Mouse (Mus musculus): ENCODE measurements around the gene Mcoln2.
"Not testable (repeated sequence)": the region's sequence is repeated elsewhere in the genome, so short reads cannot be mapped to it uniquely, and the experiment has no call there.

Gene Mcoln2

GRCm38 (mm10) chr3:146184992-146185657 lies 35.5 kb downstream of the Mcoln2 start:
- DNase-seq (ENCODE audit: low spot score in 2 of 2): peak in 1 of 2 experiments; percentile 66

DNA sequence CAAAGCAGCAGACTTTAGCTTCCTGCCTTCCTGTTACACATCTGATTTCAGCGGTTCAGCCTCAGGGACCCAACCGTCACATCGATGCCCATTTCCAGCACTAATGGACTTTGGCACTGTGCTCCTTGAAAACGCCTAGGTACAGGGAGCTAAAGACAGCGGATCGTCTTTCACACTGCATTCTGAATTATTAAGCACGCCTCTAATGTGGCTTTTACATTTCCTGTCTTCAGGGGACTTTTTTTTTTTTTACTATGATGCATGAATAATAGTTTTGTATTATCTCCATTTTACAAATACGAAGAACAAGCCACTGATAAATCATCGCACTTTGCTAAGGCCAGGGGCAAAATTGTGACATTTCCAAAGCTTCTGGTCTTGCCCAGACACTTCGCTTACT lies 36.4 kb downstream of the Mcoln2 start:
- DNase-seq (ENCODE audit: low spot score in 2 of 2): no peak

DNA sequence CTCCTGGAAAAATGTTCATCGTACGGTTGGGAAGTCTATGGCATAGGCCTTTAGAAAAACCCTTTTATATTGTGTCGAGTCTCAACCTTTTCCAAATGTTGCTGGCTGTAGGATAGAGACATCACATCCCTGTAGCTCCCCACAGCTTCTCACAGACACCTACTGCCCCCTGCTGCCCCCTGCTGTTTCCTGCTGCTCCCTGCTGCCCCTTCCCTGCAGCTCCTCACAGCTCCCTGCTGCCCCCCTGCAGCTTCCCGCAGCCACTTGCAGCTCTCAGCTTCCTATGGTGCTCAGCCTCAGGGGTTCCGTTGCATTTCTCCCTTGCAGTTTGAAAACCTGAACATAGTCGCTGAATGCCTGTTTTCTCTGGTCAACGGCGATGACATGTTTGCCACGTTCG lies 40.3 kb downstream of the Mcoln2 start:
- no peak for DNase-seq (ENCODE audit: low spot score in 2 of 2)

DNA sequence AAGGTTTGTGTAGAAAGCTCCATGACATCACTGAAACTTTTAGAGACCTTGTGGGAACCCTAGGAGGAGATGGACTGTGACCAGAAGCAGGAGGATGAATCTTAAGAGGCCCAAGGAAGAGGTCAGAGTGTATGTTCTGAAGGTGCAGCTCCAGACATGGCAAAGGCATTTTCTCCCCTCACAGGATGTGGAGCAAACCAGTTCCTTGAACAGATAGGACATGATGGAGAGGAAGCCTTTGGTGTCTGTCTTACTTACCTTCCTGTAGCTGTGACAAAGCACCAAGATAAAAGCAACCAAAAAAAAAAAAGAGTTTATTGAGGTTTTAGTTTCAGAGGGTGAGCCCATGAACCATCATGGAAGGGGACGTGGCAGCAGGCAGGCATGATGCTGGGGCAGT lies 42.9 kb downstream of the Mcoln2 start:
- DNase-seq (ENCODE audit: low spot score in 2 of 2): no peak

DNA sequence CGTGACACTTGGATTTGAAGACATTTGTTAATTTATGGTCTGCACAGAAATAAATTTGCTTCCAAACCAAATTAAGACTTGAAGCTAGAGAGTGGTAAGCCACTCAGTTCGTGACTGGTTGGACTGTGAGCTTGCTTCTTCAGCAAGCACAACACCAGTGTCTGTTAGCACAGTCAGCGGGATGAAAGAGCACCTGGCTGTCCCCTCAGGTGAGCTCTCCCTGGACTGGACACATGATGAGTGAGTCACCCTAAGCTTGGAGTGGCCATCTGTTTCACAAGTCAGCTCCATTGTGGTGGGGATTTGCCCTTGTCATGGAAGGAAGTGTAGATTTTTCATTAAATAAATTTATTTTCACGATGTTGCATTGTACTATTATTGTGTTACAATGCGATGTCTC lies 45.5 kb downstream of the Mcoln2 start:
- no peak for DNase-seq (ENCODE audit: low spot score in 2 of 2)

GRCm38 (mm10) chr3:146196301-146196700 lies 46.7 kb downstream of the Mcoln2 start:
- no peak for DNase-seq (ENCODE audit: low spot score in 2 of 2)

DNA sequence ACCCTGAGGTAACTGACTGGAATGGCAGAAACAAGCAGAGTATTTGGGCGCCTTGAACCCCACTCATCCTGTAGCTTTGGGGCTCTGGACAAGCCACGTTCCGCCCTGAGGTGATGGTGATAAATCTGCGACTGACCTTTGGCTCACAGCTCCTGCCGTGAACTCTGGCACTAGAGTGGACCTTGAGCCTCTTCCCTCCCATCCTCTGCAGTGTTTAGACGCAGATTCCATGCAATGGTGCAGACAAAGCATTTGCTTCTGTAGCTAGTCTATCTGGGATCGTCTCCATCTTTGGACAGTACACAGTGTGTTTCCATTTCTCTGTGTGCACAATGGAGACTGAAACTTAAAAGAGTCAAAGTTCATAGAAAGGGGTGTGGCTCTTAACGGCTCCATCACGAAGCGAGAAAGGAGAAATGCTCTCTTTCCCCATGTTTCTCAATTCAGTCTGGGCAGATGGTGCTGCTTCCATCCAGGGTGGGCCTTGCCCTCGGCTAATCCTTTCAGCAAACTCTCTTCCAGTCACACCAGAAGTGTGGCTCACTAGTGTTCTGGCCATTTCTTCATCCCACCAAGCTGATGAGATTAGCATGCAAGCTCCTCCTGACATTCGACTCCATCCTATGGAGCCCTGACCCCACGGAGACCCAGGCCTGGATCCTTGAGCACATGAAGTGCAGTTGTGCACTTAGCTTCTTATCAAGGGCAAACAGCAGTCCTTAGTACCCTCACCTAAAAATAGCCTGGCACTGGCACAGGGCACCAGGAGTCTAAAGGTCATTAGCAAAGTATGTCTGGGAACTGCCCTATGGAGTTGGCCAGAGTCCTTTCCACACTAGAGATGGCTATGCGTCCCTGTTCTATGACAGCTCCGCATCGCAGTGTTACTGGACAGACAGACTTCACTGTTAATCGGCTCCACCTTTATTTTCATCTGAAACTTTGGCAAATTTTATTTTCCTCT lies 47.4 kb downstream of the Mcoln2 start:
- no peak for DNase-seq (ENCODE audit: low spot score in 2 of 2)

- no peak for DNase-seq (ENCODE audit: low spot score in 2 of 2)
Observed at GRCm38 (mm10) chr3:146197785-146198184, 48.2 kb downstream of the Mcoln2 start.

GRCm38 (mm10) chr3:146198803-146199481 lies 49.3 kb downstream of the Mcoln2 start:
- DNase-seq (ENCODE audit: low spot score in 2 of 2): no peak

GRCm38 (mm10) chr3:146199486-146199885 lies 49.9 kb downstream of the Mcoln2 start:
- no peak for DNase-seq (ENCODE audit: low spot score in 2 of 2)

GRCm38 (mm10) chr3:146204375-146204774 lies 54.7 kb downstream of the Mcoln2 start:
- no peak for DNase-seq (ENCODE audit: low spot score in 2 of 2)

GRCm38 (mm10) chr3:146205305-146205704 lies 55.7 kb downstream of the Mcoln2 start:
- DNase-seq (ENCODE audit: low spot score in 2 of 2): no peak

GRCm38 (mm10) chr3:146206635-146207034 lies 57.0 kb downstream of the Mcoln2 start:
- no peak for DNase-seq (ENCODE audit: low spot score in 2 of 2)

DNA sequence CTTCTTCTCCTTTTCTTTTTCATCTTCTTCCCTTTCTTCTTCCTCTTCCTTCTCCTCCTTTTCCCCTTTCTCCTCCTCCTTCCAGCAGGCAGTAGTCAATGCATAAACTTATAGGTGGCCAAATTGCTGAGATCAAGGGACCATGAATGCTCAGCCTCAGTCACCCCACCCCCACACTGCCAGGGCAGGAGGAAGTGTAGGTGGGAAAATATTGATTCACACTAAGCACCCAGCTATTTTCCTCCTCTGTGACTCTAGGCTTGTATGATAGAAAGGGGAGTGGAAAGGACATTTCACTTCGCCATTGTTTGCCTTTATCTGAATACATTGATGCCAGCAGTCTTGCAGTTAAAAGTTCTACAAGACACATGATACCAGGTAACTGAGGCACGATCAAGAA lies 57.8 kb downstream of the Mcoln2 start:
- DNase-seq (ENCODE audit: low spot score in 2 of 2): no peak

GRCm38 (mm10) chr3:146209759-146210158 lies 60.1 kb downstream of the Mcoln2 start:
- not testable (repeated sequence) for DNase-seq (ENCODE audit: low spot score in 2 of 2)

GRCm38 (mm10) chr3:146211141-146211747 lies 61.6 kb downstream of the Mcoln2 start:
- DNase-seq (ENCODE audit: low spot score in 2 of 2): no peak

DNA sequence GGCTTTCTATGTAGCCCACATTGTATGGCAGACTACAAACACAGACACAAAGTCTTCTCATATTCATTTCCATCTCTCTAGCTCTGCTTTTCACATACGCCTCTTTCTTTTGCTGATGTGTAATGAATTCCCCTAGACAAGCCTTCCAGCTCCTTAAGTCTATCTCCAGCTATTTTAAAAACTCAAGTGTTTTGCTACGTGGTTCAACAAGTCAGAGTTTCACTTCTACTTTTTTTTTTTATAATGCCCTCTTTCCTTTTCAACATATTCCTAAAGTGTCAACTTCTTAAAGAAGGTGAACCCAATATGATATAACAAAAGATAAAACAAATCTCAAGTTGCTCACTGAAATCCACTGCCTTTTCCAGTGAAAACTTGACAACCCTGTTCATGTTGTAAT lies 62.3 kb downstream of the Mcoln2 start:
- DNase-seq (ENCODE audit: low spot score in 2 of 2): no peak

GRCm38 (mm10) chr3:146213336-146213735 lies 63.7 kb downstream of the Mcoln2 start:
- no peak for DNase-seq (ENCODE audit: low spot score in 2 of 2)

DNA sequence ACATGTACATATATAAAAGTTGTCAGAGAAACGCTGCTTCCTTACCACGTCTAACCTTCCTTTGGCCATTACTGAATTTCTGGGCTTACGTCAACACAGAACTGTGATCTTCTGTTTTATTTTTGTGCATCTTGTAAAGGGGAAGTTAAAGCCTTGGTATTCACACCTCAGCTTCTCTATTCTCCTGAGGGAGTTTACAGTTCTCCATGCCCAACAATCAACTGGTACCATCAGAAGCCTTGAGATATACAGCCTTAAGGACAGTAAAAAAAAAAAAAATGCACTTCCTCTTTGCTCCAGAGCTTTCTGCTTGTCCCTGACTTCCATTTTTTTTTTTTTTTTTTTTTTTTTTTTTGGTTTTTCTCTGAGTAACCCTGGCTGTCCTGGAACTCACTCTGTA lies 66.9 kb downstream of the Mcoln2 start:
- no peak for DNase-seq (ENCODE audit: low spot score in 2 of 2)

DNA sequence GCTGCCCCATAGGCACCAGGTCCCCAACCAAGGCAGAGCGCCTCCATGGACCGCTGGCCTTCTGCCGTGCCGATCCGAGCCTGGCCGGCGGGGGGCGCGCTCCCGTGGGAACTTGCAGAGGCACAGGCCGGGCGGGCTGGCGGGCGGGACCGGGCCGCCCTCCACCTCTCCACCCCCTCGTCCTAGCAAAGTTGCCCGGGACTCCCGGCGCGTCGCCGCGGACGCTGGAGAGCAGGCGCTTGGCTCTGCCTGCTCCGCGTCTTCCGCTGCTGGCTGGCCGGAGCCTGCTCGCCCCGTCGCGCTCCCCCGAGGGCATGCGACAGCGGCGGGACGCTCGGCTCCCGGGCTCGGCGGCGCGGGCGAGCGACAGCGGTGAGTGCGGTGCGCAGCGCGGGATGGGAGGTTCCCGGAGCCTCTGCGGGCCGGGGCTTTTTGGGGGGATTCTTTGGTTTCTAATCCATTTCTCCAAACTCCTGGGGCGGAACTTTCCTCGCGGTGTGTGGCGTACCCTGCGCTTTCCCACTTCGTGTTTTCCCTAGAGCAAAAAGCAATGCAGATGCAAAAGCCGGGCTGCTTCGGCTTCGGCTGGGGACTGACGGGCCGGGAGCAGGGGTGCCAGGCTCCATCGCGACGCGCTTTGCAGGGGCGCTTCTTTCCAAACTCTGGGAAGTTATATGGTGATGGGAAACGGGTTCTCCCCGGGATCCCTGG lies 71.3 kb downstream of the Mcoln2 start, which contains the start of gene Lpar3:
Gene Lpar3, plus strand, starts transcription at position 188 of the 711 bp plus-strand sequence.
- DNase-seq (ENCODE audit: low spot score in 2 of 2): peak in 1 of 2 experiments; percentile 61

- no peak for DNase-seq (ENCODE audit: low spot score in 2 of 2)
Observed at GRCm38 (mm10) chr3:146224271-146224670, 74.6 kb downstream of the Mcoln2 start.

All from cerebellum, postnatal 4 days (tissue).